Mouse (Mus musculus): ENCODE results near the gene Cnih1. TPM values are rescaled to one million over a fixed set of nuclear protein-coding genes. Genes with fewer than 3 reads are reported as not detected.

Cnih1 gene
- 86.8 and 90.7 TPM in 2 replicates for polyA plus RNA-seq (2015; fragmentation: Nextera tagmentation; extraction: Ambion mirVana)

- Histone ChIP-seq H3K4me3 (ENCODE audit: low read depth, low read length) (peak within 1 kb of the TSS; percentile 84), H3K9me3 (ENCODE audit: low read length) (no peaks in the 10 kb centered on the region), H3K4me2 (ENCODE audit: low read depth, low read length) (peak within 1 kb of the TSS; percentile 80), H3K27ac (ENCODE audit: low read depth) (peak within 1 kb of the TSS; percentile 94), H3K9ac (replicated peaks) (peak within 1 kb of the TSS; percentile 90), H3K27me3 (ENCODE audit: insufficient read depth, low read length) (no peaks in the 10 kb centered on the region), H3K4me1 (ENCODE audit: insufficient read depth) (peaks cover 11% of the 10 kb centered on the region), H3K36me3 (replicated peaks; ENCODE audit: insufficient read depth, low read length) (peaks cover 14% of the 10 kb centered on the region)
- DNase-seq = peak; percentile 94
- TF ChIP-seq EP300 (IDR thresholded peaks at IDR 0.05; ENCODE audit: low read depth) (no peak), CTCF (IDR thresholded peaks at IDR 0.05; ENCODE audit: low read depth) (peak; percentile 92)
- 2% methylated on average over 74 of the region's 86 CpGs for WGBS (ENCODE audit: insufficient replicate concordance)
- ATAC-seq = peak; percentile 98
Observed at GRCm38 (mm10) chr14:46787787-46788504, at the start of gene Cnih1. Cnih1 (minus strand) TSS chr14:46788411.

GRCm38 (mm10) chr14:46832354-46833272 lies 44.4 kb upstream of the Cnih1 start:
- ATAC-seq = peak; percentile 58
- H3K36me3 ChIP-seq (replicated peaks; ENCODE audit: insufficient read depth, low read length) = no peaks in the 10 kb centered on the region
- no peaks in the 10 kb centered on the region for H3K9me3 ChIP-seq (ENCODE audit: low read length)
- H3K27ac ChIP-seq (ENCODE audit: low read depth) = peak overlapping the region; percentile 79
- peaks cover 18% of the 10 kb centered on the region; the same call in 1 of the 2 replicates for H3K4me1 ChIP-seq (ENCODE audit: insufficient read depth)
- peak overlapping the region; percentile 93 for H3K4me3 ChIP-seq (ENCODE audit: low read depth, low read length)
- 6% methylated on average over 40 of the region's 40 CpGs for WGBS (ENCODE audit: insufficient replicate concordance)
- H3K27me3 ChIP-seq (ENCODE audit: insufficient read depth, low read length) = no peaks in the 10 kb centered on the region
- DNase-seq = no peak
- peak overlapping the region; percentile 89 for H3K9ac ChIP-seq (replicated peaks)
- TF ChIP-seq CTCF (IDR thresholded peaks at IDR 0.05; ENCODE audit: low read depth) = no peak
- TF ChIP-seq EP300 (IDR thresholded peaks at IDR 0.05; ENCODE audit: low read depth) = no peak
- H3K4me2 ChIP-seq (ENCODE audit: low read depth, low read length) = peak overlapping the region; percentile 90

- H3K4me1 ChIP-seq (ENCODE audit: insufficient read depth) = peaks cover 24% of the 10 kb centered on the region
- no peaks in the 10 kb centered on the region for H3K36me3 ChIP-seq (replicated peaks; ENCODE audit: insufficient read depth, low read length)
- TF ChIP-seq CTCF (IDR thresholded peaks at IDR 0.05; ENCODE audit: low read depth) = peak; percentile 66
- 0 out of 2 replicates have a peak, but pooled peaks have one; percentile 9 for TF ChIP-seq EP300 (IDR thresholded peaks at IDR 0.05; ENCODE audit: low read depth)
- no peaks in the 10 kb centered on the region for H3K9me3 ChIP-seq (ENCODE audit: low read length)
- DNase-seq = peak; percentile 97
- WGBS (ENCODE audit: insufficient replicate concordance) = under 1% methylated on average over 32 of the region's 32 CpGs
- peak within 1 kb of the TSS; percentile 86 for H3K27ac ChIP-seq (ENCODE audit: low read depth)
- no peaks in the 10 kb centered on the region for H3K27me3 ChIP-seq (ENCODE audit: insufficient read depth, low read length)
- peak; percentile 99 for ATAC-seq
- peak within 1 kb of the TSS; percentile 89 for H3K9ac ChIP-seq (replicated peaks)
- peak within 1 kb of the TSS; percentile 93 for H3K4me3 ChIP-seq (ENCODE audit: low read depth, low read length)
- peak within 1 kb of the TSS; percentile 90 for H3K4me2 ChIP-seq (ENCODE audit: low read depth, low read length)
Observed at GRCm38 (mm10) chr14:46831837-46832333, 43.7 kb upstream of the Cnih1 start, which contains the start of gene Cgrrf1. Cgrrf1 (plus strand) TSS chr14:46832125.

GRCm38 (mm10) chr14:46831295-46831694 lies 43.1 kb upstream of the Cnih1 start:
- Histone ChIP-seq H3K27me3 (ENCODE audit: insufficient read depth, low read length) (no peaks in the 10 kb centered on the region), H3K36me3 (replicated peaks; ENCODE audit: insufficient read depth, low read length) (no peaks in the 10 kb centered on the region), H3K4me3 (ENCODE audit: low read depth, low read length) (peak overlapping the region; percentile 93), H3K27ac (ENCODE audit: low read depth) (peak overlapping the region; percentile 86), H3K9ac (replicated peaks) (peak overlapping the region; percentile 89), H3K4me1 (ENCODE audit: insufficient read depth) (peaks cover 24% of the 10 kb centered on the region), H3K9me3 (ENCODE audit: low read length) (no peaks in the 10 kb centered on the region), H3K4me2 (ENCODE audit: low read depth, low read length) (peak overlapping the region; percentile 90)
- no peak for TF ChIP-seq CTCF (IDR thresholded peaks at IDR 0.05; ENCODE audit: low read depth)
- TF ChIP-seq EP300 (IDR thresholded peaks at IDR 0.05; ENCODE audit: low read depth) = no peak
- 0% methylated on average over 4 of the region's 4 CpGs for WGBS (ENCODE audit: insufficient replicate concordance)
- DNase-seq (no peak), ATAC-seq (no peak)

GRCm38 (mm10) chr14:46827430-46827829 lies 39.2 kb upstream of the Cnih1 start:
- no peak overlapping the region for H3K9ac ChIP-seq (replicated peaks)
- WGBS (ENCODE audit: insufficient replicate concordance) = 43% methylated on average over 1 of the region's 1 CpGs
- TF ChIP-seq CTCF (IDR thresholded peaks at IDR 0.05; ENCODE audit: low read depth) (no peak), EP300 (IDR thresholded peaks at IDR 0.05; ENCODE audit: low read depth) (no peak)
- H3K4me2 ChIP-seq (ENCODE audit: low read depth, low read length) = no peak overlapping the region
- H3K27ac ChIP-seq (ENCODE audit: low read depth) = no peak overlapping the region
- no peak overlapping the region for H3K4me3 ChIP-seq (ENCODE audit: low read depth, low read length)
- DNase-seq (no peak), ATAC-seq (no peak)
- H3K27me3 ChIP-seq (ENCODE audit: insufficient read depth, low read length) = no peaks in the 10 kb centered on the region
- no peaks in the 10 kb centered on the region for H3K9me3 ChIP-seq (ENCODE audit: low read length)
- H3K4me1 ChIP-seq (ENCODE audit: insufficient read depth) = peaks cover 15% of the 10 kb centered on the region
- H3K36me3 ChIP-seq (replicated peaks; ENCODE audit: insufficient read depth, low read length) = no peaks in the 10 kb centered on the region

GRCm38 (mm10) chr14:46823996-46824395 lies 35.8 kb upstream of the Cnih1 start:
- Histone ChIP-seq H3K9me3 (ENCODE audit: low read length) (no peaks in the 10 kb centered on the region), H3K4me2 (ENCODE audit: low read depth, low read length) (no peak overlapping the region), H3K4me3 (ENCODE audit: low read depth, low read length) (no peak overlapping the region), H3K9ac (replicated peaks) (no peak overlapping the region), H3K36me3 (replicated peaks; ENCODE audit: insufficient read depth, low read length) (no peaks in the 10 kb centered on the region), H3K27me3 (ENCODE audit: insufficient read depth, low read length) (no peaks in the 10 kb centered on the region), H3K27ac (ENCODE audit: low read depth) (no peak overlapping the region), H3K4me1 (ENCODE audit: insufficient read depth) (peaks cover 19% of the 10 kb centered on the region)
- DNase-seq = no peak
- 66% methylated on average over 2 of the region's 2 CpGs for WGBS (ENCODE audit: insufficient replicate concordance)
- ATAC-seq = no peak
- TF ChIP-seq EP300 (IDR thresholded peaks at IDR 0.05; ENCODE audit: low read depth) (no peak), CTCF (IDR thresholded peaks at IDR 0.05; ENCODE audit: low read depth) (no peak)

Data from liver, postnatal 0 days (tissue).